Mouse (Mus musculus) forebrain, embryonic 12.5 days (tissue): ENCODE measurements around the gene Rft1. TPM values are rescaled to one million over a fixed set of nuclear protein-coding genes. Genes with fewer than 3 reads are reported as not detected.

ENCODE experiments used
- ATAC-seq: fragments of 200-750 bp; cut with Nextera tagmentation; 2 replicates; pipeline ENCODE4 v1.8.0; 2017; ENCODE audit warnings: moderate TSS enrichment; ENCODE audit not compliant: low FRiP score
- H3K27ac ChIP-seq: fragments of 300-500 bp; sonication (generic); 2 replicates; pipeline ENCODE4 v1.5.1; 2016; ENCODE audit warnings: mild to moderate bottlenecking
- H3K27me3 ChIP-seq: fragments of 300-500 bp; sonication (generic); 2 replicates; pipeline ENCODE4 v1.6.1; 2016; ENCODE audit warnings: mild to moderate bottlenecking
- H3K36me3 ChIP-seq: fragments of 300-500 bp; sonication (generic); replicated peaks from 2 replicates; pipeline ENCODE4 v1.6.1; 2016; ENCODE audit warnings: mild to moderate bottlenecking
- H3K4me1 ChIP-seq: fragments of 300-500 bp; sonication (generic); 2 replicates; pipeline ENCODE4 v1.6.1; 2016
- H3K4me2 ChIP-seq: fragments of 300-500 bp; sonication (generic); 2 replicates; pipeline ENCODE4 v1.6.1; 2016; ENCODE audit warnings: mild to moderate bottlenecking, moderate library complexity
- H3K4me3 ChIP-seq: fragments of 300-500 bp; sonication (generic); replicated peaks from 2 replicates; pipeline ENCODE4 v1.5.1; 2016; ENCODE audit warnings: mild to moderate bottlenecking
- H3K9ac ChIP-seq: fragments of 300-500 bp; sonication (generic); 2 replicates; pipeline ENCODE4 v1.6.1; 2016; ENCODE audit warnings: mild to moderate bottlenecking
- H3K9me3 ChIP-seq: fragments of 300-500 bp; sonication (generic); 2 replicates; pipeline ENCODE4 v1.6.1; 2016
- WGBS: fragments of 180-500 bp; shearing (Covaris S2); methylation state at CpG from one replicate; pipeline ENCODE4 v1.1.7; 2016; 5-methylcytosine and 5-hydroxymethylcytosine counted together
- polyA plus RNA-seq: library from polyadenylated mRNA; unstranded; fragments of >200 nt; fragmentation: Nextera tagmentation; extraction: Ambion mirVana; gene quantifications from 2 replicates; pipeline ENCODE4 v1.2.1, GENCODE M21; 2016

Gene Rft1
- polyA plus RNA-seq, 1 experiment from 2014 or later, result 10.9 TPM

DNA sequence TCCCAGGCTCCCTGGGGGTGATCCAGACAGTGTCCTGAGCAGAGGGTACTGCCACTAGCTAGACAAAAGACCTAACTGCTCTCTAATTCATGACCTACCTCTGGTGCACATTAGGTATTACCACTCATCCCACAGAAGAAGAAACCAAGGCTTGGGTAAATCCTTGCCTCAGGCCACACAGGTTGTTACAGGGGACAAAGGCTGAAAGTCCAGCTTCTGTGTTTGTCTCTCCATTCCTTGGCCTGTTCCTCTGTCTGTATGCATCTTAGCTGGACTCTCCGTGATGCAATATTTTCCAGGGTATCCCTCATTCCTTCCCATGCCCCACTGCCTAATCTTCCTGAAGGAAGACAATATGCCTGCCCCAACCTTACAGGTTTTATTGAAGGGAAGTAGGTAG lies 19.7 kb upstream of the Rft1 start:
- H3K27ac ChIP-seq, result no peak overlapping the region
- no peaks in the 10 kb centered on the region for H3K9me3 ChIP-seq
- H3K27me3 ChIP-seq, result no peaks in the 10 kb centered on the region
- no peak overlapping the region for H3K4me3 ChIP-seq
- peaks cover 6% of the 10 kb centered on the region; the same call in 1 of the 2 replicates for H3K4me1 ChIP-seq
- H3K9ac ChIP-seq, result no peak overlapping the region
- 82% methylated on average over 1 of the region's 1 CpGs for WGBS
- H3K4me2 ChIP-seq, result no peak overlapping the region
- no peaks in the 10 kb centered on the region for H3K36me3 ChIP-seq
- no peak for ATAC-seq

DNA sequence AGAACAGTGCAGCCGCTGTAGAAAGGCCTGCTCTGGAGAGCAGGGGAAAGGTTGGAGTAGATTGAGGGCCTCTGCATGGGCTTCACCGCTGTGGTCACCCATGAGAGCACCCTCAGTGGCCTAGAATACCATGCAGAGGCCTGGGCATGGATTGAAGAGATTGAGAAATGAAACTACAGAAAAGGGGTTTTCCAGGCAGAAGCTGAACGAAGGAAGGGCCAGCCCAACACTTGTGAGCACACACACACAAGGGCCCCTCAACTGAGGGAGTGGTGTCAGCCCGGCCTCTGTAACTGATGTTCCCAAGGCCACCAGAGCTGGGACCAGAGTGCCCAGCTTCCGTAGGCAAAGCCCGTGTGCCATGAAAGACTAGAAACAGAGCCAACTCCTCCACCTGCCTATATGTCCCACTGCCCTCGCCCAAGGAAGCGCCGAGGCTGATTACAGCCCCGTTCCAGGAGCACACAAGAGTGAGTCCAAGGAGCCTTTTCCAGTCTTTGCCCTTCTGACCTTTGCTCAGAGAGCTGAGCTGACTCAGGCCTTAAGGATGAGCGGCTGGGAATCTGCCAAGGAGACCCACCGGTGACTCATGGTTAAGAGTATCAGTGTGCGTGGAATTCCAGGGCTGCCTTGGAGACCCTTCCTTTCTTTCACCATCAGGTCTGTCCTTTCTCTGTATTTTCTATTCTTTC lies 18.8 kb upstream of the Rft1 start:
- Histone ChIP-seq H3K36me3 (no peaks in the 10 kb centered on the region), H3K27me3 (no peaks in the 10 kb centered on the region), H3K4me3 (no peak overlapping the region), H3K9me3 (no peaks in the 10 kb centered on the region), H3K4me1 (peaks cover 6% of the 10 kb centered on the region; the same call in 1 of the 2 replicates), H3K27ac (no peak overlapping the region), H3K9ac (no peak overlapping the region), H3K4me2 (no peak overlapping the region)
- no peak for ATAC-seq
- 87% methylated on average over 13 of the region's 13 CpGs for WGBS

DNA sequence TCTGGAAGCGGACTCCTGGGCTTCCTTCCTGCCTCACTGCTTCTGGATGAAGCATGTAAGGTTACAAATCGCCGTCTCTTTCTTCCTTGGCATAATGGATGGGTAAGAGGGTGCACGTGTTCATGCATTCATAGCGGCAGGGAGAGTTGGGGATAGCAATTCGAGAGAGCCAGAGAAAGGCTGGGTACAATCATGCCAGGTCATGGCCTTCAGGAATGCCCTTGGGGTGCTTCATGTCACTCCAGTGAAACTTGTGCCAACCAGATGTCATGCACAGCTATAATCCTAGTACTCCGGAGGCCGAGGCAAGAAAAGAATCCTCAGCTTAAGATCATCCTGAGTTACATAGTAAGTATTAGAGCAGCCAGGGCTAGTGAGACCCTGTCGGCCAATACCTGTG lies 17.7 kb upstream of the Rft1 start:
- H3K9me3 ChIP-seq, result no peaks in the 10 kb centered on the region
- H3K4me1 ChIP-seq, result peaks cover 6% of the 10 kb centered on the region; the same call in 1 of the 2 replicates
- H3K4me2 ChIP-seq, result no peak overlapping the region
- H3K36me3 ChIP-seq, result no peaks in the 10 kb centered on the region
- no peak overlapping the region for H3K4me3 ChIP-seq
- no peak overlapping the region for H3K9ac ChIP-seq
- no peak for ATAC-seq
- 84% methylated on average over 9 of the region's 9 CpGs for WGBS
- peaks cover 2% of the 10 kb centered on the region; the same call in 1 of the 2 replicates for H3K27me3 ChIP-seq
- H3K27ac ChIP-seq, result no peak overlapping the region

DNA sequence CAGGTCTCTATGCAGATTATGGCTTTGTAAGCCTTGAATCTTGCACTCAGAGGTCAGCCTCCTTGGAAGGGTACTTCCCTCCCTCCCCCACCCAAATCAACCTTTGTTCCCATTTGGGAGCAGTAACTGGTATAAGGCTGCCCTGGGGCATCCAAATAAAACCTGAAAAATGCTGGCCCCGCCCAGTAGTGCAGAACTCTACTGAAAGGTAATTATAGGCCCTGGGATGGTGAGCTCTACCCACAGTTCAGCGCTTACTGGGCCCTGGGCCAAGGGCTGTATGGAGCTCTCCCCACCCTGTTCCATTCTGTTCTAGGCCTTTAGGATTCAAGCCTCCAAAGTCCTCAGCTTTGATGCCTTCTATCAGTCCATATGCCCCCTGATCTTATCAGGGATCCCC lies 17.1 kb upstream of the Rft1 start:
- H3K4me3 ChIP-seq, result no peak overlapping the region
- H3K27me3 ChIP-seq, result peaks cover 5% of the 10 kb centered on the region; the same call in 1 of the 2 replicates
- H3K36me3 ChIP-seq, result no peaks in the 10 kb centered on the region
- H3K27ac ChIP-seq, result no peak overlapping the region
- peaks cover 6% of the 10 kb centered on the region; the same call in 1 of the 2 replicates for H3K4me1 ChIP-seq
- H3K4me2 ChIP-seq, result no peak overlapping the region
- WGBS, result 92% methylated on average over 2 of the region's 2 CpGs
- ATAC-seq, result no peak
- H3K9ac ChIP-seq, result no peak overlapping the region
- no peaks in the 10 kb centered on the region for H3K9me3 ChIP-seq

DNA sequence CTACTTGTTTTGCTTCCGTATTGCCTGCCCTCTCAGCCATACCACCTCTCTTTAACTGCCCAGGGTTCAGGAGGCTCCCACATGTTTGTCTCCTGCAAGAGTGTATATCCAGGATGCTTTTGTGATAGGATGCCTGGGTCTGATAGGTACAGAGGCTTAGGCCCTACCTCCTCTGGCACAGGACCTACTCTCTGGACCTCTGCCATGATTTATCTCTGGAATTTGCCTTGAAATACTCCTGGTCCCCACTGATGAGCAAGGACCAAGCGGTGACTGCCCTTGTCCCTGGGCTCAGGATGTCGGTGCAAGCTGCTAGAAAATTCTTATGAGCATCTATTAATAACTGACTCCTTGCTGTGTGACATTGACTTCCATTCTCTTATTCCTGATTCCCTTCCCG lies 16.2 kb upstream of the Rft1 start:
- WGBS, result 91% methylated on average over 4 of the region's 4 CpGs
- Histone ChIP-seq H3K27me3 (peaks cover 5% of the 10 kb centered on the region; the same call in 1 of the 2 replicates), H3K36me3 (no peaks in the 10 kb centered on the region), H3K4me1 (peaks cover 6% of the 10 kb centered on the region; the same call in 1 of the 2 replicates), H3K4me3 (no peak overlapping the region), H3K9ac (no peak overlapping the region), H3K27ac (no peak overlapping the region), H3K9me3 (no peaks in the 10 kb centered on the region), H3K4me2 (no peak overlapping the region)
- ATAC-seq, result no peak

DNA sequence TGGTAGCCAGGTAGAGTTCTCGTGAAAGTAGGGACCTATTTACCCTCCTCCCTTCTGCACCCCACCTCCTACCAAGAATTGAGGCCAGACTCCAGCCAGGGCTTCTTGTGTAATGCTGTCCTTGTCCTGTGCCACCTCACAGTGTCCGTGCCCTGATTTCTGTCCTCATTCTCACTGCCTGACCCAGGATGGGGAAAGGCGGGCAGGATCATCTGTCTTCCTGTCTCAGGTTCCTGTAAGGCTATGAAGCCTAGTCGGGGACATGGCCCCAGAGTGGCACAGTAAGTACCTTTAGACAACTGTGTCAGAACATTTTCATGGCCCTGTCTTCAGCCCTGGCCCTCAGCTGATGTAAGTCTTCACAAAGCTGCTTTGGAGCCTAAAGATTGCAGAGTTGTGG lies 15.5 kb upstream of the Rft1 start:
- Histone ChIP-seq H3K27ac (no peak overlapping the region), H3K27me3 (peaks cover 5% of the 10 kb centered on the region; the same call in 1 of the 2 replicates), H3K4me1 (peaks cover 6% of the 10 kb centered on the region; the same call in 1 of the 2 replicates), H3K9me3 (no peaks in the 10 kb centered on the region), H3K36me3 (no peaks in the 10 kb centered on the region), H3K4me3 (no peak overlapping the region), H3K9ac (no peak overlapping the region), H3K4me2 (no peak overlapping the region)
- no peak for ATAC-seq
- 85% methylated on average over 4 of the region's 4 CpGs for WGBS

DNA sequence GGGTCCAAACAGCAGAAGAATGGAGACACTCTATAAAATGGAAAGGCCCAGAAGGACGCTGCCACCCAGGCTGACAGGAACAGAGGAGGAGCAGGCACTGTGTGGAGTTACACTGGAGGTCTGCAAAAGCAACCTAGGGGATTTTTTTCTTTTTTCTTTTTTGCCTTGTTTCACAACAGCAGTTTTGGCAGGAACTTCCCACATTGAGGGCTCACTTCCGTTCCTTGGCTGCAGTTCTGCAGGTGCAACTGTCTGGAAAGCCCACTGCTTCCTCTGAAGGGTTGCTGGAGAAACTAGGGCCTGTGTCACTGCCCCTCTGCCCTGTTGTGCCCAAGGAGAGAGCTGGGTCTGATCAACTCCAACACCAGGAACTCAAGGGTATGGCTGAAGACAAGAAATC lies 12.4 kb upstream of the Rft1 start:
- Histone ChIP-seq H3K36me3 (no peaks in the 10 kb centered on the region), H3K9me3 (no peaks in the 10 kb centered on the region), H3K4me2 (no peak overlapping the region), H3K4me3 (no peak overlapping the region), H3K27me3 (peaks cover 5% of the 10 kb centered on the region; the same call in 1 of the 2 replicates), H3K4me1 (peaks cover 6% of the 10 kb centered on the region; the same call in 1 of the 2 replicates), H3K27ac (no peak overlapping the region), H3K9ac (no peak overlapping the region)
- 68% methylated on average over 2 of the region's 2 CpGs for WGBS
- no peak for ATAC-seq

DNA sequence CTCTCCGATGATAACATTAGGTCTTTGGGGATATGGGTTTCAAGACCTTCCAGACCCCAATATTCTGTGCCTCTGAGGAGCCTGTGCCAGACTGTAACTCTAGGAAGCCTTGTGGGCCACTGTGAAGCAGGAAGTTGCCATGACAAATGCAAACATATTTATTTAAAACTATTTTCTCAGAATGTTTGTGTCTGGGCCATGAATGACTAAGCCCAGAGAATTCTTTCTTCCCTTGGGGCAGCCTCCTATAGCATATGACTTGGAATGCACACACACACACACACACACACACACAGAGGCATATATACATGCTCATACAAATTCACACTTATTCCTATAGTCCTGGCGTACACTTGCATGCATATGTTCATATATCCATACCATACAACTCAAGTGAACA lies 10.1 kb upstream of the Rft1 start:
- no peaks in the 10 kb centered on the region for H3K9me3 ChIP-seq
- 91% methylated on average over 2 of the region's 2 CpGs for WGBS
- H3K4me2 ChIP-seq, result no peak overlapping the region
- no peak overlapping the region for H3K27ac ChIP-seq
- H3K36me3 ChIP-seq, result no peaks in the 10 kb centered on the region
- no peaks in the 10 kb centered on the region for H3K4me1 ChIP-seq
- H3K4me3 ChIP-seq, result no peak overlapping the region
- peaks cover 5% of the 10 kb centered on the region; the same call in 1 of the 2 replicates for H3K27me3 ChIP-seq
- ATAC-seq, result no peak
- H3K9ac ChIP-seq, result no peak overlapping the region

DNA sequence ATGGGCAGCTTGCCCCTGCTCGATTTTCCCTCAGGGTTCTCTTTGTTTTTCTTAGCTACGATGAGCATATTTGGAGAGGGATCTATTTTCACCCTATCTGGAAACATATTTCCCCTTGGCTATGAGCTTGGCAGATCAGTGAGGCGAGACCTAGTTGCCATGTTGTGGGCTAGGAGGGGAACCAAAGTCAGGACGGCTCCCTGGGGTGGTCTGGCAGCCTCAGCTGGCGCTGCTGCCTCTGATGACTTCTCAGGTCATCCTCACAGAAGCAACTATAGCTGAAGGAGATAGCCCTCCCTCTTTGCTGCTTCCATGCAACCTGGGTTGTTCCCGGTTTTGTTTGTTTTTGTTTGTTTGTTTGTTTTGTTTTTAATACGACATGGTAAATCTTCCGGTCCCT lies 9.1 kb upstream of the Rft1 start:
- no peaks in the 10 kb centered on the region for H3K9me3 ChIP-seq
- no peak overlapping the region for H3K27ac ChIP-seq
- no peak overlapping the region for H3K4me3 ChIP-seq
- H3K36me3 ChIP-seq, result no peaks in the 10 kb centered on the region
- H3K9ac ChIP-seq, result no peak overlapping the region
- peaks cover 5% of the 10 kb centered on the region; the same call in 1 of the 2 replicates for H3K27me3 ChIP-seq
- 75% methylated on average over 8 of the region's 8 CpGs for WGBS
- no peak for ATAC-seq
- no peak overlapping the region for H3K4me2 ChIP-seq
- H3K4me1 ChIP-seq, result no peaks in the 10 kb centered on the region

DNA sequence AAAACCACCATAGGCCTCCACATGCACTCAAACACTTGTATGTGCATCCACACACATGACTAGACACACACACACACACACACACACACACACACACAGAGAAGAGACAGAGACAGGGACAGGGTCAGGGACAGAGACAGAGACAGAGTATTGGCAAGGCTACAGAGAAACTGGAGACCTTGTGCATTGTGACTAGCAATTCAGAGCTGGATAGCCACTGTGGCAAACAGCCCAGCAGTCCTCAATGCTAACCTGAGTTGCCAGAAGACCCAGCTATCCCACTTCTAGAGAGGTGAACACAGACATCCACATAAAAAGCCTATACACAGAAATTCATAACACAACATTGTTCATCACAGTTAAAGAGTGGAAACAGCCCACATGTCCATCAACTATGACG lies 7.7 kb upstream of the Rft1 start:
- H3K9me3 ChIP-seq, result no peaks in the 10 kb centered on the region
- H3K27me3 ChIP-seq, result peaks cover 2% of the 10 kb centered on the region; the same call in 1 of the 2 replicates
- H3K9ac ChIP-seq, result no peak overlapping the region
- H3K4me2 ChIP-seq, result no peak overlapping the region
- H3K36me3 ChIP-seq, result no peaks in the 10 kb centered on the region
- 54% methylated on average over 1 of the region's 1 CpGs for WGBS
- no peaks in the 10 kb centered on the region for H3K4me1 ChIP-seq
- no peak overlapping the region for H3K27ac ChIP-seq
- H3K4me3 ChIP-seq, result no peak overlapping the region
- no peak for ATAC-seq

DNA sequence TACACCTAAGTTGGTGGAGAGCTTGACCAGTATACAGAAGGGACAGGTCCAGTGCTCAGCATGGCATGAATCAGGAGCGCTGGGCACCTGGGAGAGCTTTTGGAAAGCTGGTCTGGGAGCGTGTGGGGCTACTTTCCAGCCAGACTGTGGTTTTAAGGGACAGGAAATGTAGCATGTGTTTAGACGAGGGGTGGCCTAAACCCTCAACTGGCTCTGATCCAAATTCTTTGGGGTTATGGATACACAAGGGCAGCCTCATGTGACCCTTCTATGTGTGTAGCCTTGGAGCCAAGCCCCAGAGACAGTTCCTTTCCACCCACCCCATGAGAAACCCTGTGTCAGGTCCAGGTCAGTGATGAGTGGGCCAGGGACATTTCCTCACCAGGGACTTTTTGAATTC lies 5.7 kb upstream of the Rft1 start:
- no peaks in the 10 kb centered on the region for H3K4me1 ChIP-seq
- no peak overlapping the region for H3K4me3 ChIP-seq
- no peak overlapping the region for H3K9ac ChIP-seq
- WGBS, result 72% methylated on average over 3 of the region's 3 CpGs
- no peaks in the 10 kb centered on the region for H3K9me3 ChIP-seq
- H3K4me2 ChIP-seq, result no peak overlapping the region
- no peak for ATAC-seq
- no peaks in the 10 kb centered on the region for H3K36me3 ChIP-seq
- H3K27ac ChIP-seq, result no peak overlapping the region
- H3K27me3 ChIP-seq, result no peaks in the 10 kb centered on the region

DNA sequence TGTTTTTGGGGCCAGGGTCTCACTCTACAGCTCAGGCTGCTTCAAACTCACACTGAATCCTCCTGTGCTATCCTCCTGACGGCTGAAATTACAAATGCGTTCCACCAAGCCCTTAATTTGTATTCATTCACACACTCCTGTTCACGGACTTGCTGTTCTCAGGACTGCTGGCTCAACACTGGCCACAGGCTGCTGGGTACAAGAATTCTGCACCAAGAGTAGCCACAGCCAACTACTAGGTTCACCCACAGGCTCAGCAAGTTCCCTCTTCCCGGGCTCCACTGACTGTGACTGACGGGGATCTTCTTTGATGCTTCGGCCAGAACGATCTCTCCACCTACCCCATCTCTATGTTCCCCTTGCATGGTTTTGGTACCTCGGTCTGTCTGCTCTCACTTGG lies 4.4 kb upstream of the Rft1 start:
- H3K27ac ChIP-seq, result no peak overlapping the region
- H3K27me3 ChIP-seq, result no peaks in the 10 kb centered on the region
- no peaks in the 10 kb centered on the region for H3K36me3 ChIP-seq
- ATAC-seq, result no peak
- H3K4me1 ChIP-seq, result peaks cover 2% of the 10 kb centered on the region
- 80% methylated on average over 8 of the region's 8 CpGs for WGBS
- H3K4me2 ChIP-seq, result no peak overlapping the region
- no peak overlapping the region for H3K9ac ChIP-seq
- no peak overlapping the region for H3K4me3 ChIP-seq
- no peaks in the 10 kb centered on the region for H3K9me3 ChIP-seq

DNA sequence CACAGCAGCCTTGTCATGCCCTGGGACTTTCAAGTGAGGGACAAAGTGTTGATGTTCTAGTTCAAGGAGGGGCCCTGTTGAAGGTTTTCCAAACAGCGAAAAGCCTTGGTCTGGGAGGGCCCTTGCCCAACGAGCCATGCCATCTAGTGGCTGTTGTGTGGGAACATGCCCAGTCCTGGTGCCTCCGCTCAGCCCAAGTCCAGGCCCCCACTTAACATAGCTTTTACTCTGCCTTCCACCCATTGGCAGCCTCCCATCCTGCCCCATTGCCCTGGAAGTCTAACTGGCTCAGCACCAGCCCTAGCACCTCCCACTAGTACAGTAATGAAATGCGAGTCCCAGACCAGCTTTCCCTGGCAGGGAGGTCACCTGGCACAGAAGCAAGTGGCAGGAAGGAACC lies 3.2 kb upstream of the Rft1 start:
- Histone ChIP-seq H3K27ac (no peak overlapping the region), H3K4me3 (no peak overlapping the region), H3K9me3 (no peaks in the 10 kb centered on the region), H3K27me3 (no peaks in the 10 kb centered on the region), H3K36me3 (no peaks in the 10 kb centered on the region), H3K4me1 (peaks cover 5% of the 10 kb centered on the region), H3K4me2 (no peak overlapping the region), H3K9ac (no peak overlapping the region)
- no peak for ATAC-seq
- 21% methylated on average over 4 of the region's 4 CpGs for WGBS
